Mouse (Mus musculus) CH12.LX (cell line): Measurements from ENCODE around the gene Ect2l.

Experiments used
- CTCF ChIP-seq, 2 experiments: IDR thresholded peaks in 1 of 2; conservative IDR thresholded peaks in 1 of 2; 2 replicates each; pipeline ENCODE4 v1.5.1; 2011 to 2012; ENCODE audit warnings: low read depth in 2 of 2, low read length in 2 of 2, improper control_type of control experiment in 1 of 2, inconsistent platforms in 1 of 2, mild to moderate bottlenecking in 1 of 2, moderate library complexity in 1 of 2
- EP300 ChIP-seq: IDR thresholded peaks from 2 replicates; pipeline ENCODE4 v1.6.1; 2011; ENCODE audit warnings: low read length, improper control_type of control experiment
- ETS1 ChIP-seq: conservative IDR thresholded peaks from 2 replicates; pipeline ENCODE4 v1.6.1; 2012; ENCODE audit warnings: low read depth, mild to moderate bottlenecking, inconsistent platforms, low read length, improper control_type of control experiment, moderate library complexity
- GABPA ChIP-seq: IDR thresholded peaks from 2 replicates; pipeline ENCODE4 v1.6.1; 2012; ENCODE audit warnings: low read depth, low read length, improper control_type of control experiment, inconsistent platforms; ENCODE audit not compliant: insufficient replicate concordance
- JUN ChIP-seq: IDR thresholded peaks from 2 replicates; pipeline ENCODE4 v1.6.1; 2011; ENCODE audit warnings: low read depth, mild to moderate bottlenecking, low read length, improper control_type of control experiment, moderate library complexity; ENCODE audit not compliant: insufficient read depth
- MAFK ChIP-seq: IDR thresholded peaks from 2 replicates; pipeline ENCODE4 v1.6.1; 2011; ENCODE audit warnings: low read length, improper control_type of control experiment; ENCODE audit not compliant: insufficient replicate concordance
- MAZ ChIP-seq: IDR thresholded peaks from 2 replicates; pipeline ENCODE4 v1.6.1; 2012; ENCODE audit warnings: low read depth, mild to moderate bottlenecking, inconsistent platforms, low read length, improper control_type of control experiment, moderate library complexity
- NELFE ChIP-seq: IDR thresholded peaks from 2 replicates; pipeline ENCODE4 v1.6.1; 2011; ENCODE audit warnings: low read depth, low read length, improper control_type of control experiment
- POLR2A ChIP-seq: IDR thresholded peaks from 2 replicates; pipeline ENCODE4 v1.6.1; 2011; ENCODE audit warnings: low read depth, mild to moderate bottlenecking, improper control_type of control experiment, low read length
- RAD21 ChIP-seq: IDR thresholded peaks from 2 replicates; pipeline ENCODE4 v1.6.1; 2011; ENCODE audit warnings: low read depth, mild to moderate bottlenecking, low read length, improper control_type of control experiment, moderate library complexity
- USF1 ChIP-seq: IDR thresholded peaks from 2 replicates; pipeline ENCODE4 v1.6.1; 2014; ENCODE audit warnings: low read depth, mild to moderate bottlenecking, inconsistent platforms, low read length, improper control_type of control experiment
- ZC3H11A ChIP-seq: IDR thresholded peaks from 2 replicates; pipeline ENCODE4 v1.6.1; 2012; ENCODE audit warnings: low read depth, mild to moderate bottlenecking, inconsistent platforms, low read length, improper control_type of control experiment
- ZKSCAN1 ChIP-seq: IDR thresholded peaks from 2 replicates; pipeline ENCODE4 v1.6.1; 2012; ENCODE audit warnings: low read depth, inconsistent platforms, low read length, improper control_type of control experiment, borderline replicate concordance
- ZNF384 ChIP-seq: IDR thresholded peaks from 2 replicates; pipeline ENCODE4 v1.6.1; 2012; ENCODE audit warnings: low read depth, low read length, improper control_type of control experiment, inconsistent platforms

GRCm38 (mm10) chr10:18194737-18195141 is 16.0 kb downstream of the Ect2l start:
- TF ChIP-seq JUN (no peak), MAZ (no peak), EP300 (no peak), CTCF (conservative IDR thresholded peaks at IDR 0.05 in 1 of 2, IDR thresholded peaks at IDR 0.05 in 1 of 2; ENCODE audit: low read depth in 2 of 2, low read length in 2 of 2) (no peak), NELFE (no peak), POLR2A (no peak), RAD21 (no peak), ETS1 (no peak), ZC3H11A (no peak), ZKSCAN1 (no peak), USF1 (no peak), ZNF384 (no peak), GABPA (no peak), MAFK (no peak)
